Mouse (Mus musculus): ENCODE results near the gene Nsun7. TPM values are rescaled to one million over a fixed set of nuclear protein-coding genes. Genes with fewer than 3 reads are reported as not detected.

Gene Nsun7
- polyA plus RNA-seq, 1 experiment from 2014 or later: 3.4 TPM

- no peak overlapping the region for H3K4me2 ChIP-seq (ENCODE audit: low read depth, low read length)
- H3K36me3 ChIP-seq (ENCODE audit: control insufficient read depth, insufficient read depth, low read length): no peaks in the 10 kb centered on the region
- no peaks in the 10 kb centered on the region for H3K9me3 ChIP-seq (ENCODE audit: control insufficient read depth, low read length)
- no peak overlapping the region for H3K4me3 ChIP-seq (ENCODE audit: low read length)
- peaks cover 3% of the 10 kb centered on the region; the same call in 1 of the 2 replicates for H3K4me1 ChIP-seq (replicated peaks; ENCODE audit: control insufficient read depth, insufficient read depth, low read length)
- WGBS: 82% methylated on average over 4 of the region's 4 CpGs
- no peaks in the 10 kb centered on the region for H3K27me3 ChIP-seq (ENCODE audit: control insufficient read depth, insufficient read depth, low read depth, low read length)
- no peak overlapping the region for H3K27ac ChIP-seq (ENCODE audit: low read length)
- ATAC-seq (ENCODE audit: low read depth): no peak
- H3K9ac ChIP-seq (ENCODE audit: low read length): no peak overlapping the region
Observed at GRCm38 (mm10) chr5:66323131-66323530, 63.4 kb downstream of the Nsun7 start.

- WGBS: 66% methylated on average over 11 of the region's 11 CpGs
- Histone ChIP-seq H3K36me3 (ENCODE audit: control insufficient read depth, insufficient read depth, low read length) (no peaks in the 10 kb centered on the region), H3K9me3 (ENCODE audit: control insufficient read depth, low read length) (no peaks in the 10 kb centered on the region), H3K9ac (ENCODE audit: low read length) (no peak overlapping the region), H3K4me2 (ENCODE audit: low read depth, low read length) (no peak overlapping the region), H3K4me3 (ENCODE audit: low read length) (no peak overlapping the region), H3K4me1 (replicated peaks; ENCODE audit: control insufficient read depth, insufficient read depth, low read length) (peaks cover 3% of the 10 kb centered on the region; the same call in 1 of the 2 replicates), H3K27me3 (ENCODE audit: control insufficient read depth, insufficient read depth, low read depth, low read length) (no peaks in the 10 kb centered on the region), H3K27ac (ENCODE audit: low read length) (no peak overlapping the region)
- ATAC-seq (ENCODE audit: low read depth): no peak
Observed at GRCm38 (mm10) chr5:66323603-66324002, 63.9 kb downstream of the Nsun7 start.

- Histone ChIP-seq H3K4me1 (replicated peaks; ENCODE audit: control insufficient read depth, insufficient read depth, low read length) (no peaks in the 10 kb centered on the region), H3K27me3 (ENCODE audit: control insufficient read depth, insufficient read depth, low read depth, low read length) (no peaks in the 10 kb centered on the region), H3K4me2 (ENCODE audit: low read depth, low read length) (no peak overlapping the region), H3K36me3 (ENCODE audit: control insufficient read depth, insufficient read depth, low read length) (no peaks in the 10 kb centered on the region), H3K9ac (ENCODE audit: low read length) (no peak overlapping the region), H3K9me3 (ENCODE audit: control insufficient read depth, low read length) (no peaks in the 10 kb centered on the region), H3K27ac (ENCODE audit: low read length) (no peak overlapping the region), H3K4me3 (ENCODE audit: low read length) (no peak overlapping the region)
- no peak for ATAC-seq (ENCODE audit: low read depth)
- 72% methylated on average over 7 of the region's 7 CpGs for WGBS
Observed at GRCm38 (mm10) chr5:66326395-66326794, 66.7 kb downstream of the Nsun7 start.

- Histone ChIP-seq H3K4me3 (ENCODE audit: low read length) (no peak overlapping the region), H3K4me1 (replicated peaks; ENCODE audit: control insufficient read depth, insufficient read depth, low read length) (no peaks in the 10 kb centered on the region), H3K9ac (ENCODE audit: low read length) (no peak overlapping the region), H3K36me3 (ENCODE audit: control insufficient read depth, insufficient read depth, low read length) (no peaks in the 10 kb centered on the region), H3K27ac (ENCODE audit: low read length) (no peak overlapping the region), H3K4me2 (ENCODE audit: low read depth, low read length) (no peak overlapping the region), H3K27me3 (ENCODE audit: control insufficient read depth, insufficient read depth, low read depth, low read length) (no peaks in the 10 kb centered on the region), H3K9me3 (ENCODE audit: control insufficient read depth, low read length) (no peaks in the 10 kb centered on the region)
- WGBS: 61% methylated on average over 19 of the region's 19 CpGs
- ATAC-seq (ENCODE audit: low read depth): no peak
Observed at GRCm38 (mm10) chr5:66327949-66328726, 68.4 kb downstream of the Nsun7 start.

- Histone ChIP-seq H3K9ac (ENCODE audit: low read length) (no peak overlapping the region), H3K27ac (ENCODE audit: low read length) (no peak overlapping the region), H3K36me3 (ENCODE audit: control insufficient read depth, insufficient read depth, low read length) (no peaks in the 10 kb centered on the region), H3K4me3 (ENCODE audit: low read length) (no peak overlapping the region), H3K9me3 (ENCODE audit: control insufficient read depth, low read length) (no peaks in the 10 kb centered on the region), H3K4me2 (ENCODE audit: low read depth, low read length) (no peak overlapping the region), H3K4me1 (replicated peaks; ENCODE audit: control insufficient read depth, insufficient read depth, low read length) (no peaks in the 10 kb centered on the region), H3K27me3 (ENCODE audit: control insufficient read depth, insufficient read depth, low read depth, low read length) (no peaks in the 10 kb centered on the region)
- ATAC-seq (ENCODE audit: low read depth): no peak
- WGBS: 84% methylated on average over 7 of the region's 7 CpGs
Observed at GRCm38 (mm10) chr5:66328766-66329165, 69.1 kb downstream of the Nsun7 start.

- H3K4me3 ChIP-seq (ENCODE audit: low read length): no peak overlapping the region
- H3K9me3 ChIP-seq (ENCODE audit: control insufficient read depth, low read length): no peaks in the 10 kb centered on the region
- no peak overlapping the region for H3K27ac ChIP-seq (ENCODE audit: low read length)
- H3K4me1 ChIP-seq (replicated peaks; ENCODE audit: control insufficient read depth, insufficient read depth, low read length): no peaks in the 10 kb centered on the region
- no peaks in the 10 kb centered on the region for H3K27me3 ChIP-seq (ENCODE audit: control insufficient read depth, insufficient read depth, low read depth, low read length)
- H3K36me3 ChIP-seq (ENCODE audit: control insufficient read depth, insufficient read depth, low read length): no peaks in the 10 kb centered on the region
- H3K9ac ChIP-seq (ENCODE audit: low read length): no peak overlapping the region
- no peak overlapping the region for H3K4me2 ChIP-seq (ENCODE audit: low read depth, low read length)
- 88% methylated on average over 6 of the region's 6 CpGs for WGBS
- no peak for ATAC-seq (ENCODE audit: low read depth)
Observed at GRCm38 (mm10) chr5:66330806-66331205, 71.1 kb downstream of the Nsun7 start.

GRCm38 (mm10) chr5:66337025-66337968, 77.6 kb downstream of the Nsun7 start:
- 6% methylated on average over 38 of the region's 38 CpGs for WGBS
- peak overlapping the region; percentile 51 for H3K4me3 ChIP-seq (ENCODE audit: low read length)
- H3K36me3 ChIP-seq (ENCODE audit: control insufficient read depth, insufficient read depth, low read length): no peaks in the 10 kb centered on the region
- H3K27ac ChIP-seq (ENCODE audit: low read length): peak overlapping the region; percentile 47; the same call in 1 of the 2 replicates
- no peaks in the 10 kb centered on the region for H3K9me3 ChIP-seq (ENCODE audit: control insufficient read depth, low read length)
- peaks cover 16% of the 10 kb centered on the region for H3K4me1 ChIP-seq (replicated peaks; ENCODE audit: control insufficient read depth, insufficient read depth, low read length)
- H3K9ac ChIP-seq (ENCODE audit: low read length): peak overlapping the region; percentile 53
- H3K27me3 ChIP-seq (ENCODE audit: control insufficient read depth, insufficient read depth, low read depth, low read length): no peaks in the 10 kb centered on the region
- peak overlapping the region; percentile 84 for H3K4me2 ChIP-seq (ENCODE audit: low read depth, low read length)
- peak; percentile 87 for ATAC-seq (ENCODE audit: low read depth)

- Histone ChIP-seq H3K9me3 (ENCODE audit: control insufficient read depth, low read length) (no peaks in the 10 kb centered on the region), H3K4me1 (replicated peaks; ENCODE audit: control insufficient read depth, insufficient read depth, low read length) (peaks cover 16% of the 10 kb centered on the region), H3K27me3 (ENCODE audit: control insufficient read depth, insufficient read depth, low read depth, low read length) (no peaks in the 10 kb centered on the region), H3K9ac (ENCODE audit: low read length) (peak overlapping the region; percentile 53; the same call in 1 of the 2 replicates), H3K27ac (ENCODE audit: low read length) (peak overlapping the region; percentile 47; the same call in 1 of the 2 replicates), H3K4me2 (ENCODE audit: low read depth, low read length) (peak overlapping the region; percentile 84), H3K4me3 (ENCODE audit: low read length) (peak overlapping the region; percentile 51), H3K36me3 (ENCODE audit: control insufficient read depth, insufficient read depth, low read length) (no peaks in the 10 kb centered on the region)
- ATAC-seq (ENCODE audit: low read depth): peak; percentile 80
- 16% methylated on average over 6 of the region's 6 CpGs for WGBS
Observed at GRCm38 (mm10) chr5:66337969-66338345, 78.3 kb downstream of the Nsun7 start.

- H3K27me3 ChIP-seq (ENCODE audit: control insufficient read depth, insufficient read depth, low read depth, low read length): no peaks in the 10 kb centered on the region
- no peaks in the 10 kb centered on the region for H3K9me3 ChIP-seq (ENCODE audit: control insufficient read depth, low read length)
- H3K4me2 ChIP-seq (ENCODE audit: low read depth, low read length): no peak overlapping the region
- no peak for ATAC-seq (ENCODE audit: low read depth)
- 40% methylated on average over 7 of the region's 7 CpGs for WGBS
- H3K4me3 ChIP-seq (ENCODE audit: low read length): no peak overlapping the region
- H3K27ac ChIP-seq (ENCODE audit: low read length): no peak overlapping the region
- H3K4me1 ChIP-seq (replicated peaks; ENCODE audit: control insufficient read depth, insufficient read depth, low read length): peaks cover 16% of the 10 kb centered on the region
- H3K36me3 ChIP-seq (ENCODE audit: control insufficient read depth, insufficient read depth, low read length): no peaks in the 10 kb centered on the region
- H3K9ac ChIP-seq (ENCODE audit: low read length): no peak overlapping the region
Observed at GRCm38 (mm10) chr5:66338583-66338982, 78.9 kb downstream of the Nsun7 start.

Measured in lung, embryonic 16.5 days (tissue).